Mouse (Mus musculus) liver, adult 10 weeks (tissue): ENCODE results near the gene Vmn1r17. TPM values are rescaled to one million over a fixed set of nuclear protein-coding genes. Genes with fewer than 3 reads are reported as not detected.

ENCODE experiments used
- polyA plus RNA-seq: library from polyadenylated mRNA; stranded (reverse); fragments of 350-450 nt; fragmentation: Illumina TruSeq; extraction: RNeasy Lipid Tissue Mini Kit (QIAGEN cat#74804); gene quantifications from one replicate; pipeline ENCODE4 v1.2.3, GENCODE M21; 2014; ENCODE audit warnings: low read depth, low replicate concordance

The Vmn1r17 gene
- not detected for polyA plus RNA-seq

DNA sequence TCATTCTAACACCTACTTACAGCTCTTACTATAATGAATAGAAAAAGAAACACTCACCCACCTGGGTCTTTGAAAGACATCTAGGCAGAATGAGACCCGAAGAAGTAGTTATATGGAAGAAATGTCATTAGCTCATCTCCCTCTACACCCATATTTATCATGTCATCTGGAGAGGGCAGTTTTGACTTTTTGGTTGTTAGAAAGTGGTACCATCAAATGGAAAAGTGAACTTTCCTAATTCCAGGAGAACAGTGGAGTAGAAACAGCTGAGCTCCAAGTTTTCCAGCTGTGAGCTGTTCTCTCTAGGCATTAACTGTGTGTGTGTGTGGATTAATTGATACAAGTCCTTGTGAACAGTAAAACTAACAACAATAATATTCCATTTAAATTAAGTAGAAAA lies at the start of gene Vmn1r17:
Vmn1r17 (minus strand) TSS at position 101 of the 400 bp plus-strand sequence.

DNA sequence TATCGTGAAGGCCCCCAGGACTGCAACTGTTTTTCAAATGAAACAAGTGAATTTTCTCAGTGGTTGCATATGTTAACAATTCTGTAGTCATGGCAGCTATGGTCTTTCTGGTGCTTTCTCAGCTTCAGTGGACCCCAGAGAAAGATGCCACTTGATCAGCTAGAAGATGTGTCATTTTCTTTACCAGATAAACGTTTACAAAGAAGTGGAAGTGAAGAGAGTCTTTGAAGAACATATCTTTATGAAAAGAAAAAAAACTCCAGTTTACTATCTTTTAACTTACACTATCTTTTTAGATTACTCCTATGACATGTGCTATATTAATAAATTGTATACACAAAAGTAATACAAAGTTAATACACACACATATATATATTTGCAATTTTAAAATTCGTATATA lies 40.0 kb upstream of the Vmn1r17 start, which contains the start of gene Vmn1r19:
Vmn1r19 (plus strand) TSS at position 301 of the 400 bp plus-strand sequence.

DNA sequence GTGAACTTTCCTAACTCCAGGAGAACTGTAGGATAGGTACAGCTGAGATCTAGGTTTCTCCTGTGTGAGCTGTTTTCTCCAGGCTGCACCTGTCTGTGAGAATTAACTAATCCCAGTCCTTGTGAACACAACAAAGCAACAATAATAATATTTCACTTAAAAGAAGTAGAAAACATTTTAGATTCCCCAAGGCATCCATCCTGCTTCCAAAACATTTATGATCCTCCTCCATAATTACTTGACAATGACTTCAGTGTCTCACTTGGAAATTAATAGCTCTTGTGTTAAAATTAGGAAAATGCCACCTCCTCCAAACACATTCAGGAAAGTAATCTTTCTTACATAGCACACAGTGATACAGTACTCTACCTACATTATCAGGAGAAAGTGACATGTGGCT lies 32.2 kb upstream of the Vmn1r17 start, which contains the start of gene Vmn1r18:
Vmn1r18 (minus strand) TSS at position 101 of the 400 bp plus-strand sequence.

DNA sequence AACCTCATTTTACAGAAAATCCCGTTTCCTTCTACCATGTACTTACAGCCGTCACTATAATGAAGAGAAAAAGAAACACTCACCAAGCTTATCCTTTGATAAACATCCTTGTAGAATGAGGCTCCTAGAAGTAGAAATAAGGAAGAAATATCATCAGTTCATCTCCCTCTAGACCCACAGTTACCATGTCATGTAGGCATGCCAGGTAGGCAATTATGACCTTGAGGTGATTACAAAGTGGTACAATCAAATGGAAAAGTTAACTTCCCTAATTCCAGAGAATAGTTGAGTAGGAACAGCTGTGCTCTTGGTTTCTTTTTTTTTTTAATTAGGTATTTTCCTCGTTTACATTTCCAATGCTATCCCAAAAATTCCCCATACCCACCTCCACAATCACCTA lies 34.1 kb downstream of the Vmn1r17 start, which contains the start of gene Vmn1r16:
Vmn1r16 (minus strand) TSS at position 101 of the 400 bp plus-strand sequence.

Other genes with a start within 250 kb of the Vmn1r17 start
- gene Vmn1r11, start 230.3 kb downstream of the Vmn1r17 start, polyA plus RNA-seq: not detected
- not detected for gene Vmn1r12, start 206.8 kb downstream of the Vmn1r17 start, polyA plus RNA-seq
- not detected for gene Vmn1r13, start 160.4 kb downstream of the Vmn1r17 start, polyA plus RNA-seq
- not detected for gene Vmn1r14, start 132.0 kb downstream of the Vmn1r17 start, polyA plus RNA-seq
- gene Vmn1r15, start 105.8 kb downstream of the Vmn1r17 start, polyA plus RNA-seq: not detected
- gene Vmn1r16, start 34.2 kb downstream of the Vmn1r17 start, polyA plus RNA-seq: not detected
- not detected for gene Vmn1r18, start 32.1 kb upstream of the Vmn1r17 start, polyA plus RNA-seq
- gene Vmn1r19, start 40.1 kb upstream of the Vmn1r17 start, polyA plus RNA-seq: not detected
- gene Vmn1r20, start 65.2 kb upstream of the Vmn1r17 start, polyA plus RNA-seq: not detected
- gene Ppm1k, start 171.7 kb upstream of the Vmn1r17 start, polyA plus RNA-seq: 67.4 TPM
- 17.5 TPM for gene Herc6, start 217.3 kb upstream of the Vmn1r17 start, polyA plus RNA-seq